Mouse (Mus musculus) embryonic facial prominence, embryonic 11.5 days (tissue): Measurements from ENCODE around the gene Tmem121. TPM values are rescaled to one million over a fixed set of nuclear protein-coding genes. Genes with fewer than 3 reads are reported as not detected.
A peak's percentile ranks its signal among the peaks of the same experiment; 100 is the strongest.

Experiments
- ATAC-seq: fragments of 200-750 bp; cut with Nextera tagmentation; replicated peaks from 2 replicates; pipeline ENCODE4 v1.8.0; 2017; ENCODE audit warnings: low read depth; ENCODE audit not compliant: insufficient number of reproducible peaks, low FRiP score, low TSS enrichment
- DNase-seq: peaks from one replicate; pipeline ENCODE4 v3.0.0-alpha.2; 2015; ENCODE audit warnings: low spot score
- H3K27ac ChIP-seq: fragments of 300-500 bp; sonication (generic); replicated peaks from 2 replicates; pipeline ENCODE4 v1.5.1; 2014; ENCODE audit warnings: mild to moderate bottlenecking, low read depth, low read length, control low read depth
- H3K27me3 ChIP-seq: fragments of 300-500 bp; sonication (generic); 2 replicates; pipeline ENCODE4 v1.6.1; 2014; ENCODE audit warnings: mild to moderate bottlenecking, low read length, moderate library complexity, mixed read lengths; ENCODE audit not compliant: control insufficient read depth, insufficient read depth
- H3K36me3 ChIP-seq: fragments of 300-500 bp; sonication (generic); replicated peaks from 2 replicates; pipeline ENCODE4 v1.6.1; 2014; ENCODE audit warnings: low read depth, mild to moderate bottlenecking, low read length, moderate library complexity, mixed read lengths; ENCODE audit not compliant: control insufficient read depth, insufficient read depth
- H3K4me1 ChIP-seq: fragments of 300-500 bp; sonication (generic); 2 replicates; pipeline ENCODE4 v1.6.1; 2014; ENCODE audit warnings: low read length, mixed read lengths; ENCODE audit not compliant: control insufficient read depth, insufficient read depth
- H3K4me2 ChIP-seq: fragments of 300-500 bp; sonication (generic); 2 replicates; pipeline ENCODE4 v1.6.1; 2014; ENCODE audit warnings: low read depth, mild to moderate bottlenecking, control low read depth, low read length, moderate library complexity
- H3K4me3 ChIP-seq: fragments of 300-500 bp; sonication (generic); 2 replicates; pipeline ENCODE4 v1.5.1; 2014; ENCODE audit warnings: low read depth, low read length, control low read depth
- H3K9ac ChIP-seq: fragments of 300-500 bp; sonication (generic); replicated peaks from 2 replicates; pipeline ENCODE4 v1.6.1; 2014; ENCODE audit warnings: mild to moderate bottlenecking, control low read depth, low read length
- H3K9me3 ChIP-seq: fragments of 300-500 bp; sonication (generic); replicated peaks from 2 replicates; pipeline ENCODE4 v1.6.1; 2016; ENCODE audit warnings: mild to moderate bottlenecking, low read length, inconsistent platforms, mixed read lengths; ENCODE audit not compliant: control insufficient read depth
- WGBS: fragments of 180-500 bp; shearing (Covaris S2); extraction: QIAGEN DNeasy Blood & Tissue Kit; methylation state at CpG from one replicate; pipeline ENCODE4 v1.1.7; 2014; 5-methylcytosine and 5-hydroxymethylcytosine counted together
- polyA plus RNA-seq: library from polyadenylated mRNA; unstranded; fragments of >200 nt; fragmentation: Nextera tagmentation; extraction: Ambion mirVana; gene quantifications from 2 replicates; pipeline ENCODE4 v1.2.1, GENCODE M21; 2014

Gene Tmem121
- polyA plus RNA-seq, 1 experiment from 2014 or later: 5.7 TPM

DNA sequence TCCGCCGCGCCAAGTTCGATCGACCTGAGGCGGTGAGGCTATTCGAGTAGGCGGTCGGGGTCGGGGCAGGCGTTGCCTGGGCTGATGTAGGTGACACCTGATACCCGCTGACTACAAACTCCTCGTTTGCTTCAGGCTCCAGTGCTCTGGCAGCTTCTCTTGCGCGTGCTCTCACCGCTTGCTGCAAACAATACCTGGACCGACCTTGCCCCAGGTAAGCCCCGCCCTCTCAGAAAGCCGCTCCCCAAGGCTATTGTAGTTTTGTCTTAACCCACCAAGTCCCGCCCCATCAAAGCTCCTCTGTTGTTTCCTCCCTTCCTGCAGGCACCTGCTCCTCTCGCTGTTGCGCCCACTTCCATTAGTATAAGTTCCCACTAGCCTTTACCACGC, 29.2 kb upstream of the Tmem121 start:
- no peak for ATAC-seq
- Histone ChIP-seq H3K27me3 (peaks cover 2% of the 10 kb centered on the region; the same call in 1 of the 2 replicates), H3K27ac (no peak overlapping the region), H3K4me2 (peak overlapping the region; percentile 76), H3K9ac (peak overlapping the region; percentile 52), H3K4me3 (peak overlapping the region; percentile 62), H3K9me3 (no peaks in the 10 kb centered on the region), H3K4me1 (peaks cover 5% of the 10 kb centered on the region; the same call in 1 of the 2 replicates), H3K36me3 (no peaks in the 10 kb centered on the region)
- under 1% methylated on average over 23 of the region's 23 CpGs for WGBS
- DNase-seq: no peak

DNA sequence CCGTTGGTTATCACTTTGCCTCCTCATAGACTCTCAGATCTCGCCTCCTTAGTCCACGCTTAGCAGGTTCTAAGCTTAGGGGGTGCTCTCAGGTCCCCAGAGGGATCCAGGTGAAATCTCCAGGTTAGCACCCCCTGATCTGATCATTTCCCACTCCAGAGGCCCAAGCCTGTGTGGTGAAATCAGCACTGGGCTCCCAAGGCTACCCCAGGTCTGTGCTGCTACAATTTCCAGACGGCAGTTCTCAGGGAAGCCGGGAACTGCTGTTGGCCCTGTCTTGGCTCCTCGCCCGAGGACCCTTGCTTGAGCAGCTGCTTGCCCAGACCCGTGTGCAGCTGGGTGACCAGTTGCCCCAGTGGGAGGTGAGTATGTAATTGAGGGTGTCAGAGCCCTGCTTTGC, 28.7 kb upstream of the Tmem121 start:
- DNase-seq (no peak), ATAC-seq (no peak)
- H3K27ac ChIP-seq: no peak overlapping the region
- peaks cover 5% of the 10 kb centered on the region; the same call in 1 of the 2 replicates for H3K4me1 ChIP-seq
- no peaks in the 10 kb centered on the region for H3K36me3 ChIP-seq
- 37% methylated on average over 8 of the region's 8 CpGs for WGBS
- H3K27me3 ChIP-seq: peaks cover 2% of the 10 kb centered on the region; the same call in 1 of the 2 replicates
- peak overlapping the region; percentile 52 for H3K9ac ChIP-seq
- H3K4me2 ChIP-seq: peak overlapping the region; percentile 76
- H3K4me3 ChIP-seq: peak overlapping the region; percentile 62
- H3K9me3 ChIP-seq: no peaks in the 10 kb centered on the region

DNA sequence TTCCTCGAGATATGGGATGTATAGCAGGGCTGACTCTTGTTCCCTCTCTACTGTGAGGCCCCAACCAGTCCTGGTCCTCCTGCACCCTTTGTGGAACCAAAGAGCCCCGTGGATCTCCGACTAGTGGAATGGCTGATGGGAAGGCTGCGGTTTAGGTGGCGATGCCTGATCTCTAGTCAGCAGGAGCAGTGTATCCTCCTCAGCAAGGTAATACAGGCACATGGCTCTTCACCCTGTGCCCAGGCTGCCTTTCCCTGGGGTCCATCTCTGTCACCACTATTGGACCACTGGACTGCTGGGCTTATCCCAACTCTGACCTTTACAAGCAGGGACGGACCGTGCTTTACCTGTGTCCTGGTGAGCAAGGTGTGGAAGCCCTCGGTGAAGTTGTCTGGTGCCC, 28.2 kb upstream of the Tmem121 start:
- H3K4me1 ChIP-seq: peaks cover 5% of the 10 kb centered on the region; the same call in 1 of the 2 replicates
- no peak for ATAC-seq
- H3K9ac ChIP-seq: no peak overlapping the region
- 87% methylated on average over 8 of the region's 8 CpGs for WGBS
- H3K4me3 ChIP-seq: no peak overlapping the region
- DNase-seq: no peak
- peaks cover 2% of the 10 kb centered on the region; the same call in 1 of the 2 replicates for H3K27me3 ChIP-seq
- H3K9me3 ChIP-seq: no peaks in the 10 kb centered on the region
- no peak overlapping the region for H3K27ac ChIP-seq
- H3K4me2 ChIP-seq: peak overlapping the region; percentile 10; the same call in 1 of the 2 replicates
- no peaks in the 10 kb centered on the region for H3K36me3 ChIP-seq

DNA sequence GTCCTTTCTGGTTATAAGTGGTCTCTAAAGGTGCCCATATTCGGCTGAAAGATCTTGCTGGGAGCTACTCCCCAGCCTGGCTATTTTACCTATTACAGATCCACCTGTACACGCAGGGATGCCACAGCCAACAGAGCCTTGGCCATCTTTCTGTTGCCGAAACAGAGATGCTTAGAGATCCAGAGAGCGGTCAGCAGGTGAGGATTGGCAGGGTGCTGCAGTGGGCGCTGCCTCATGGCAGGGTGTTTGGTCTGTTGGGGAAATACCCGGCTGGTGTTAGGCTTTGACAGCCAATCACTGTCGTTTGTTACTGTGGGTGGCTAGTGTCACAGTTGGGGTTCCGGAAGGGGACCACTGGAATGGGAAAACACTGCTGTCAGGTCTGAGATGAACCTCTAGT, 27.8 kb upstream of the Tmem121 start:
- H3K4me2 ChIP-seq: no peak overlapping the region
- H3K36me3 ChIP-seq: no peaks in the 10 kb centered on the region
- DNase-seq (no peak), ATAC-seq (no peak)
- H3K27me3 ChIP-seq: 0 out of 2 replicates have a peak, but pooled peaks cover 2% of the 10 kb centered on the region
- H3K9ac ChIP-seq: no peak overlapping the region
- peaks cover 5% of the 10 kb centered on the region; the same call in 1 of the 2 replicates for H3K4me1 ChIP-seq
- whole genome bisulfite sequencing: 92% methylated on average over 8 of the region's 8 CpGs
- H3K4me3 ChIP-seq: no peak overlapping the region
- no peaks in the 10 kb centered on the region for H3K9me3 ChIP-seq
- no peak overlapping the region for H3K27ac ChIP-seq

DNA sequence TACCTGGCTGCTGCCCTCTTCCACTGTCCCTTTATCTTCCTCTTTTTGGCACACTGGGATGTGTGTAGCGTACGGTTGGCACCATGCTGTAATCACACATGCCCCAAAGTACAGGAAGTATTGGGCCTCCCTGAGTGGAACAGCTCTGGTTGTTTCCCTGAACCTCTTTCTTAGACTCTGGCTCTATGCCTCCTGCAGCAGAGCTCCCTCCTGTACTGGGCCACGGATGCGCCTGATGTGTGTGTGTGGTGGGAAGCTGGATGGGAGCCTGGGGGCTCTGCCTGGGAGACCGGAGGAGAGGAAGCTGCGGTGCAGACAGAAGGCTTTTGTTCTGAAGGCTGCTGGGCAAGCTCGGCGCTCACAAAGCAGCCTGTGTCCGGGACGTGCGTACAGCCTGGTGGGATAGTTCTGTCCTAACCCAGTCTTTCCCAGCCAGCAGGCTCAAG, 22.1 kb upstream of the Tmem121 start:
- WGBS: 47% methylated on average over 11 of the region's 11 CpGs
- Histone ChIP-seq H3K27ac (0 out of 2 replicates have a peak overlapping the region, but pooled peaks have one; percentile 0), H3K9ac (peak overlapping the region; percentile 5; the same call in 1 of the 2 replicates), H3K27me3 (no peaks in the 10 kb centered on the region), H3K9me3 (no peaks in the 10 kb centered on the region), H3K4me2 (no peak overlapping the region), H3K36me3 (no peaks in the 10 kb centered on the region), H3K4me1 (no peaks in the 10 kb centered on the region), H3K4me3 (no peak overlapping the region)
- ATAC-seq: peak; percentile 35; the same call in 1 of the 2 replicates
- DNase-seq: no peak

DNA sequence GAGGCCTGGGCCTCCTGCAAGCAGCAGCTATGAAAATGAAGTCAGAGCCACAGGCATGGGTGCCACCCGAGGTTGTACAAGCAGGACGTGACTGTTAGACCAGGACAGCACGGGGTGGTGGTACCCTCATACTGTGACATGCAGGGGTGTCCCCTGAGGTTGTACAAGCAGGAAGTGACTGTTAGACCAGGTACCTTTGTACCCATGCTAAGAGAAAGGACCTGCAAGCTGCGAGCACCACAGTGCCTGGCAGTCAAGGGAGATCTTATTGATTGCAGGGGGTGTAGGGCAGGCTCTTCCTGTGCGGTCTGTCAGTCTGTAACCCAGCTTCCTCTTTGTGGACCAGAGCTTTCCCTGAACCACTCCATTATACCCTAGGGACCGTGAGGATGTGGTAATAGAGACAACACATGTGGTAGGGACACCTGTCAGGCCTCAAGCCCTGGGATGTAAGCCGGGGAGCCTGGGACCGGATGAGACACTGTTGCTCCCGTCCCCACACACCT, 17.6 kb upstream of the Tmem121 start:
- no peak for ATAC-seq
- Histone ChIP-seq H3K4me1 (no peaks in the 10 kb centered on the region), H3K4me3 (no peak overlapping the region), H3K9ac (no peak overlapping the region), H3K4me2 (no peak overlapping the region), H3K36me3 (no peaks in the 10 kb centered on the region), H3K27me3 (no peaks in the 10 kb centered on the region), H3K9me3 (no peaks in the 10 kb centered on the region), H3K27ac (no peak overlapping the region)
- 86% methylated on average over 9 of the region's 9 CpGs for WGBS
- no peak for DNase-seq

DNA sequence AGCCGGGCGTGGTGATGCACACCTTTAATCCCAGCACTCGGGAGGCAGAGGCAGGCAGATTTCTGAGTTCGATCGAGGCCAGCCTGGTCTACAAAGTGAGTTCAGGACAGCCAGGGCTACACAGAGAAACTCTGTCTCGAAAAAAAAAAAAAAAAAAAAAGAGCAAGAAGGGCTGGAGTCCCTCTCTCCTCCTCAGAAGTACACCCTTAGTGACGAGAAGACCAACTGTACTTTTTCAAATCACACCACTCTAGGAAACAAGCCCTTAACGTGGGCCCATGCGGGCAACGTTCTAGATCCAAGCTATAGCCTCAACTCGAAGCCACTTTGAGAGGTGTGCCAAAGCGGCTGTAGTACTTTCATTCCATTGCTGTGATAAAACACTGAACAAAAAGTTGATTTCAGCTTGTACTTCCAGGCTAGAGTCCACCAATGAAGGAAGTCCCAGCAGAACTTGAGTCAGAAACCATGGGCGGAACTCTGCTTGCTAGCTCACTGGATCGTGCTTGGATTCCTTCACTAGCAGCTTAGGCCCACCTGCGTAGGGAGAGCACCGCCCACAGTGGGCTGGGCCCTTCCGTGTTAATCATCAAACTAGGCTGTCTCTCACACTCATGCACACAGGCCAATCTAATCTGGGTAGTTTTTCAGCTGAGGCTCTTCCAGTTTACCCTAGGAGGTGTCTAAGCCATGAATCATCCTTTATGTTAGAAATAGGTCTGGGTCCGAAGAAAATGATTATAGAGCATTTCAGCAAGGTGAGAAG, 8.6 kb upstream of the Tmem121 start:
- Histone ChIP-seq H3K4me3 (no peak overlapping the region), H3K9me3 (no peaks in the 10 kb centered on the region), H3K9ac (no peak overlapping the region), H3K27ac (no peak overlapping the region), H3K4me2 (no peak overlapping the region), H3K36me3 (no peaks in the 10 kb centered on the region), H3K4me1 (no peaks in the 10 kb centered on the region), H3K27me3 (no peaks in the 10 kb centered on the region)
- WGBS: 89% methylated on average over 18 of the region's 18 CpGs
- no peak for ATAC-seq
- DNase-seq: no peak

DNA sequence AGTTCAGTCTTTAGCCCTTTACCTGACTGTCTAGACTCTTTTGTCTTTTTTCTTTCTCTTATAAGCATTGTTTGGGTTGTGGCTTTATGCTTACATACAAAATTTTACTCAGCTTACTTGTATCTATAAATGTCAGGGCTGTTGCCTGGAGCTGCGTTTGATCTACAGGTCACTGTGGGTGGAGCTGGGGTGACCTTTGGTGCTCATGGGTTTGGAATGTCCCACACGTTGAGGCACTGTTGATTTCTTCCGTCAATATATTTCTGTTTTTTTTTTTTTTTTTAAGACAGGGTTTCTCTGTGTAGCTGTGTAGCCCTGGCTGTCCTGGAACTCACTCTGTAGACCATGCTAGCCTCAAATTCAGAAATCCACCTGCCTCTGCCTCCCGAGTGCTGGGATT, 4.7 kb upstream of the Tmem121 start:
- Histone ChIP-seq H3K4me1 (no peaks in the 10 kb centered on the region), H3K4me3 (no peak overlapping the region), H3K4me2 (no peak overlapping the region), H3K36me3 (no peaks in the 10 kb centered on the region), H3K27me3 (no peaks in the 10 kb centered on the region), H3K9ac (no peak overlapping the region), H3K9me3 (no peaks in the 10 kb centered on the region), H3K27ac (no peak overlapping the region)
- ATAC-seq (no peak), DNase-seq (no peak)
- WGBS: 47% methylated on average over 4 of the region's 4 CpGs
